Mouse (Mus musculus) embryo, embryonic 11 days (tissue): Measurements from ENCODE around the gene Btn2a2.
A peak's percentile ranks its signal among the peaks of the same experiment; 100 is the strongest.

Source experiments
- DNase-seq: peaks from one replicate; pipeline ENCODE4 v3.0.0-alpha.2; 2015

Gene Btn2a2

GRCm38 (mm10) chr13:23445156-23445555 is 43.5 kb downstream of the Btn2a2 start:
- no peak for DNase-seq

- no peak for DNase-seq
Measured at GRCm38 (mm10) chr13:23444451-23444850, 44.2 kb downstream of the Btn2a2 start.

GRCm38 (mm10) chr13:23439901-23440300 is 48.8 kb downstream of the Btn2a2 start:
- no peak for DNase-seq

- DNase-seq: peak; percentile 73
Measured at GRCm38 (mm10) chr13:23438521-23438920, 50.1 kb downstream of the Btn2a2 start.

GRCm38 (mm10) chr13:23437908-23438307 is 50.7 kb downstream of the Btn2a2 start:
- peak; percentile 88 for DNase-seq

- peak; percentile 76 for DNase-seq
Measured at GRCm38 (mm10) chr13:23436861-23437822, 51.5 kb downstream of the Btn2a2 start.

- DNase-seq: peak; percentile 70
Measured at GRCm38 (mm10) chr13:23436231-23436661, 52.4 kb downstream of the Btn2a2 start.

- DNase-seq: peak; percentile 69
Measured at GRCm38 (mm10) chr13:23435676-23436075, 53.0 kb downstream of the Btn2a2 start.

- DNase-seq: no peak
Measured at GRCm38 (mm10) chr13:23435241-23435640, 53.4 kb downstream of the Btn2a2 start.

GRCm38 (mm10) chr13:23434426-23434825 is 54.2 kb downstream of the Btn2a2 start:
- DNase-seq: peak; percentile 45

- no peak for DNase-seq
Measured at GRCm38 (mm10) chr13:23433801-23434200, 54.9 kb downstream of the Btn2a2 start.

- DNase-seq: no peak
Measured at GRCm38 (mm10) chr13:23433206-23433605, 55.5 kb downstream of the Btn2a2 start.

- peak; percentile 97 for DNase-seq
Measured at GRCm38 (mm10) chr13:23432562-23433201, 56.0 kb downstream of the Btn2a2 start.

- peak; percentile 88 for DNase-seq
Measured at GRCm38 (mm10) chr13:23431351-23431771, 57.3 kb downstream of the Btn2a2 start.

GRCm38 (mm10) chr13:23430734-23431133 is 57.9 kb downstream of the Btn2a2 start:
- DNase-seq: peak; percentile 85

- peak; percentile 43 for DNase-seq
Measured at GRCm38 (mm10) chr13:23429771-23430380, 58.8 kb downstream of the Btn2a2 start.

- DNase-seq: no peak
Measured at GRCm38 (mm10) chr13:23428166-23428993, 60.3 kb downstream of the Btn2a2 start.
